Mouse (Mus musculus) midbrain, embryonic 11.5 days (tissue): ENCODE measurements at regions not wholly inside any gene's neighbourhood (a gene's known extent, or its start where the extent isn't known, plus 50 kb on each side); places are given as distances from the start of the nearest gene placed in this dataset.

Experiments
- ATAC-seq: fragments of 200-750 bp; cut with Nextera tagmentation; 2 replicates; pipeline ENCODE4 v1.8.0; 2017; ENCODE audit warnings: moderate TSS enrichment, moderate library complexity; ENCODE audit not compliant: low FRiP score
- DNase-seq: peaks from one replicate; pipeline ENCODE4 v3.0.0; 2015; ENCODE audit warnings: low spot score; ENCODE audit errors: missing footprints
- H3K27ac ChIP-seq: fragments of 300-500 bp; sonication (generic); 2 replicates; pipeline ENCODE4 v1.5.1; 2014; ENCODE audit warnings: low read depth, low read length
- H3K27me3 ChIP-seq: fragments of 300-500 bp; sonication (generic); 2 replicates; pipeline ENCODE4 v1.6.1; 2014; ENCODE audit warnings: mild to moderate bottlenecking, low read length, moderate library complexity, mixed read lengths; ENCODE audit not compliant: control insufficient read depth, insufficient read depth
- H3K36me3 ChIP-seq: fragments of 300-500 bp; sonication (generic); 2 replicates; pipeline ENCODE4 v1.6.1; 2014; ENCODE audit warnings: mild to moderate bottlenecking, low read length, moderate library complexity, mixed read lengths; ENCODE audit not compliant: control insufficient read depth, insufficient read depth
- H3K4me1 ChIP-seq: fragments of 300-500 bp; sonication (generic); 2 replicates; pipeline ENCODE4 v1.6.1; 2014; ENCODE audit warnings: low read length; ENCODE audit not compliant: control insufficient read depth, insufficient read depth
- H3K4me2 ChIP-seq: fragments of 300-500 bp; sonication (generic); 2 replicates; pipeline ENCODE4 v1.6.1; 2014; ENCODE audit warnings: mild to moderate bottlenecking, moderate library complexity
- H3K4me3 ChIP-seq: fragments of 300-500 bp; sonication (generic); 2 replicates; pipeline ENCODE4 v1.5.1; 2014; ENCODE audit warnings: low read depth, low read length
- H3K9ac ChIP-seq: fragments of 300-500 bp; sonication (generic); 2 replicates; pipeline ENCODE4 v1.6.1; 2014; ENCODE audit warnings: low read length
- H3K9me3 ChIP-seq: fragments of 300-500 bp; sonication (generic); 2 replicates; pipeline ENCODE4 v1.6.1; 2016; ENCODE audit warnings: low read length; ENCODE audit not compliant: control insufficient read depth
- WGBS: fragments of 180-500 bp; shearing (Covaris S2); extraction: QIAGEN DNeasy Blood & Tissue Kit; methylation state at CpG from one replicate; pipeline ENCODE4 v1.1.7; 2014; 5-methylcytosine and 5-hydroxymethylcytosine counted together

GRCm38 (mm10) chrX:11905231-11905630 is 254.9 kb downstream of the Bcor start:
- no peak overlapping the region for H3K27ac ChIP-seq
- WGBS: 81% methylated on average over 5 of the region's 5 CpGs
- H3K9me3 ChIP-seq: no peaks in the 10 kb centered on the region
- no peak overlapping the region for H3K4me3 ChIP-seq
- peaks cover 2% of the 10 kb centered on the region; the same call in 1 of the 2 replicates for H3K27me3 ChIP-seq
- no peak for ATAC-seq
- no peaks in the 10 kb centered on the region for H3K36me3 ChIP-seq
- H3K9ac ChIP-seq: no peak overlapping the region
- no peak overlapping the region for H3K4me2 ChIP-seq
- H3K4me1 ChIP-seq: no peaks in the 10 kb centered on the region
- DNase-seq: no peak

GRCm38 (mm10) chrX:11907167-11907566 is 253.0 kb downstream of the Bcor start:
- ATAC-seq: no peak
- 64% methylated on average over 6 of the region's 6 CpGs for WGBS

GRCm38 (mm10) chrX:11915984-11916383 is 244.2 kb downstream of the Bcor start:
- H3K27me3 ChIP-seq: no peaks in the 10 kb centered on the region; the same call in 1 of the 2 replicates
- WGBS: 65% methylated on average over 10 of the region's 10 CpGs

More at GRCm38 (mm10) chrX:11907167-11907566, 253.0 kb downstream of the Bcor start:
- DNase-seq: no peak
- Histone ChIP-seq H3K27me3 (peaks cover 2% of the 10 kb centered on the region; the same call in 1 of the 2 replicates), H3K36me3 (no peaks in the 10 kb centered on the region), H3K9ac (no peak overlapping the region), H3K9me3 (no peaks in the 10 kb centered on the region), H3K4me1 (no peaks in the 10 kb centered on the region), H3K27ac (no peak overlapping the region), H3K4me3 (no peak overlapping the region), H3K4me2 (no peak overlapping the region)

GRCm38 (mm10) chrX:11920231-11920630 is 239.9 kb downstream of the Bcor start:
- peaks cover 2% of the 10 kb centered on the region; the same call in 1 of the 2 replicates for H3K27me3 ChIP-seq

More at GRCm38 (mm10) chrX:11915984-11916383, 244.2 kb downstream of the Bcor start:
- Histone ChIP-seq H3K9ac (no peak overlapping the region), H3K36me3 (no peaks in the 10 kb centered on the region), H3K4me1 (no peaks in the 10 kb centered on the region), H3K4me2 (no peak overlapping the region), H3K27ac (no peak overlapping the region), H3K4me3 (no peak overlapping the region), H3K9me3 (no peaks in the 10 kb centered on the region)
- DNase-seq (no peak), ATAC-seq (no peak)

GRCm38 (mm10) chrX:11924639-11925302 is 235.4 kb downstream of the Bcor start:
- no peak for DNase-seq
- no peak overlapping the region for H3K4me3 ChIP-seq
- no peak overlapping the region for H3K4me2 ChIP-seq
- 81% methylated on average over 3 of the region's 3 CpGs for WGBS
- peaks cover 2% of the 10 kb centered on the region for H3K27me3 ChIP-seq
- no peak for ATAC-seq
- H3K9ac ChIP-seq: no peak overlapping the region
- no peaks in the 10 kb centered on the region for H3K9me3 ChIP-seq
- no peaks in the 10 kb centered on the region for H3K4me1 ChIP-seq
- H3K27ac ChIP-seq: no peak overlapping the region
- H3K36me3 ChIP-seq: no peaks in the 10 kb centered on the region

More at GRCm38 (mm10) chrX:11920231-11920630, 239.9 kb downstream of the Bcor start:
- Histone ChIP-seq H3K4me1 (no peaks in the 10 kb centered on the region), H3K9ac (no peak overlapping the region), H3K9me3 (no peaks in the 10 kb centered on the region), H3K27ac (no peak overlapping the region), H3K4me2 (no peak overlapping the region), H3K4me3 (no peak overlapping the region), H3K36me3 (no peaks in the 10 kb centered on the region)
- WGBS: 78% methylated on average over 2 of the region's 2 CpGs
- ATAC-seq (no peak), DNase-seq (no peak)

GRCm38 (mm10) chrX:11926868-11927535 is 233.2 kb downstream of the Bcor start:
- Histone ChIP-seq H3K9ac (no peak overlapping the region), H3K9me3 (no peaks in the 10 kb centered on the region), H3K27ac (no peak overlapping the region), H3K27me3 (peaks cover 2% of the 10 kb centered on the region), H3K4me3 (no peak overlapping the region), H3K36me3 (no peaks in the 10 kb centered on the region), H3K4me1 (no peaks in the 10 kb centered on the region), H3K4me2 (no peak overlapping the region)
- 34% methylated on average over 10 of the region's 10 CpGs for WGBS
- DNase-seq: no peak
- no peak for ATAC-seq

- Histone ChIP-seq H3K36me3 (no peaks in the 10 kb centered on the region), H3K4me2 (no peak overlapping the region), H3K9me3 (no peaks in the 10 kb centered on the region), H3K9ac (no peak overlapping the region), H3K4me1 (no peaks in the 10 kb centered on the region), H3K27me3 (peaks cover under 1% of the 10 kb centered on the region), H3K27ac (no peak overlapping the region), H3K4me3 (no peak overlapping the region)
- WGBS: 51% methylated on average over 6 of the region's 6 CpGs
- ATAC-seq: no peak
- DNase-seq: no peak
These were observed 230.7 kb downstream of the Bcor start for GRCm38 (mm10) chrX:11929448-11929847.

GRCm38 (mm10) chrX:11931432-11931831 is 228.7 kb downstream of the Bcor start:
- H3K9me3 ChIP-seq: no peaks in the 10 kb centered on the region
- no peak overlapping the region for H3K27ac ChIP-seq
- H3K9ac ChIP-seq: no peak overlapping the region
- H3K36me3 ChIP-seq: no peaks in the 10 kb centered on the region
- H3K4me3 ChIP-seq: no peak overlapping the region
- DNase-seq (no peak), ATAC-seq (no peak)
- no peaks in the 10 kb centered on the region for H3K4me1 ChIP-seq
- no peaks in the 10 kb centered on the region; the same call in none of the 2 replicates for H3K27me3 ChIP-seq
- WGBS: 72% methylated on average over 9 of the region's 9 CpGs
- no peak overlapping the region for H3K4me2 ChIP-seq

GRCm38 (mm10) chrX:11935337-11935736 is 224.8 kb downstream of the Bcor start:
- Histone ChIP-seq H3K4me3 (no peak overlapping the region), H3K4me2 (no peak overlapping the region), H3K4me1 (no peaks in the 10 kb centered on the region), H3K36me3 (no peaks in the 10 kb centered on the region), H3K9me3 (no peaks in the 10 kb centered on the region), H3K9ac (no peak overlapping the region), H3K27ac (no peak overlapping the region), H3K27me3 (no peaks in the 10 kb centered on the region)
- no peak for ATAC-seq
- WGBS: 68% methylated on average over 5 of the region's 5 CpGs
- DNase-seq: no peak
